Mouse (Mus musculus) ES-Bruce4 (cell line): ENCODE results near the gene Klk12. TPM values are rescaled to one million over a fixed set of nuclear protein-coding genes. Genes with fewer than 3 reads are reported as not detected.
A peak's percentile ranks its signal among the peaks of the same experiment; 100 is the strongest.

ENCODE experiments used
- H3K27ac ChIP-seq: 2 replicates; pipeline ENCODE4 v1.5.1; 2012; ENCODE audit warnings: low read length, inconsistent platforms; ENCODE audit not compliant: insufficient read depth
- H3K27me3 ChIP-seq: 2 replicates; pipeline ENCODE4 v1.6.1; 2012; ENCODE audit warnings: mild to moderate bottlenecking, low read length, inconsistent platforms; ENCODE audit not compliant: control insufficient read depth, poor library complexity, insufficient read depth, severe bottlenecking
- H3K36me3 ChIP-seq: 2 replicates; pipeline ENCODE4 v1.6.1; 2012; ENCODE audit warnings: inconsistent platforms, mild to moderate bottlenecking, low read length, moderate library complexity; ENCODE audit not compliant: control insufficient read depth, poor library complexity, insufficient read depth, severe bottlenecking
- H3K4me1 ChIP-seq: one replicate; pipeline ENCODE4 v1.8.1; 2011; ENCODE audit warnings: low read length; ENCODE audit not compliant: control insufficient read depth, insufficient read depth
- H3K4me3 ChIP-seq: 2 replicates; pipeline ENCODE4 v1.5.1; 2011; ENCODE audit warnings: low read depth, mild to moderate bottlenecking, low read length
- H3K9ac ChIP-seq: 2 replicates; pipeline ENCODE4 v1.6.1; 2012; ENCODE audit warnings: low read depth, mild to moderate bottlenecking, inconsistent platforms; ENCODE audit not compliant: poor library complexity, severe bottlenecking
- H3K9me3 ChIP-seq: replicated peaks from 2 replicates; pipeline ENCODE4 v1.6.1; 2012; ENCODE audit warnings: mild to moderate bottlenecking, low read length, inconsistent platforms; ENCODE audit not compliant: control insufficient read depth, poor library complexity, insufficient read depth, severe bottlenecking
- CTCF ChIP-seq: IDR thresholded peaks from one replicate; pipeline ENCODE4 v1.8.1; 2011; ENCODE audit warnings: low read depth, low read length
- EP300 ChIP-seq: IDR thresholded peaks from 2 replicates; pipeline ENCODE4 v1.6.1; 2011; ENCODE audit warnings: low read depth, low read length; ENCODE audit not compliant: insufficient read depth
- POLR2A ChIP-seq: IDR thresholded peaks from one replicate; pipeline ENCODE4 v1.8.1; 2011; ENCODE audit warnings: low read length; ENCODE audit not compliant: insufficient read depth
- polyA plus RNA-seq: library from polyadenylated mRNA; stranded (reverse); fragments of >200 nt; gene quantifications from 2 replicates; pipeline ENCODE4 v1.2.4, GENCODE M21; 2011; ENCODE audit warnings: low read depth; ENCODE audit not compliant: missing spikeins, insufficient read depth, insufficient read length

Klk12 gene
- polyA plus RNA-seq, 1 experiment, result not detected

DNA sequence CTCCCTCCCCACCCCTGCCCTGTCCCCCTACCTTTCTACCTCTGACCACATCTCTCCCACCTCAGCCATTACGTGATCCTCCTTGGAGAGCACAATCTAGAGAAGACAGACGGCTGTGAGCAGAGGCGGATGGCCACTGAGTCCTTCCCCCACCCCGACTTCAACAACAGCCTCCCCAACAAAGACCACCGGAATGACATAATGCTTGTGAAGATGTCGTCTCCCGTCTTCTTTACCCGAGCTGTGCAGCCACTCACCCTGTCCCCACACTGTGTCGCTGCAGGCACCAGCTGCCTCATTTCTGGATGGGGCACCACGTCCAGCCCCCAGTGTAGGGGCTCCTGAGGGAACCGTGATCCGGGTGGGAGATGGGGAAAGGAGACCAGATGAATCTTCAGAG is 8.7 kb downstream of the Klk12 start:
- no peak for TF ChIP-seq POLR2A
- TF ChIP-seq EP300, result no peak
- TF ChIP-seq CTCF, result no peak
- Histone ChIP-seq H3K36me3 (no peaks in the 10 kb centered on the region), H3K4me3 (no peak overlapping the region), H3K9me3 (no peaks in the 10 kb centered on the region), H3K4me1 (peaks cover 12% of the 10 kb centered on the region), H3K27ac (no peak overlapping the region), H3K27me3 (no peaks in the 10 kb centered on the region), H3K9ac (no peak overlapping the region)

DNA sequence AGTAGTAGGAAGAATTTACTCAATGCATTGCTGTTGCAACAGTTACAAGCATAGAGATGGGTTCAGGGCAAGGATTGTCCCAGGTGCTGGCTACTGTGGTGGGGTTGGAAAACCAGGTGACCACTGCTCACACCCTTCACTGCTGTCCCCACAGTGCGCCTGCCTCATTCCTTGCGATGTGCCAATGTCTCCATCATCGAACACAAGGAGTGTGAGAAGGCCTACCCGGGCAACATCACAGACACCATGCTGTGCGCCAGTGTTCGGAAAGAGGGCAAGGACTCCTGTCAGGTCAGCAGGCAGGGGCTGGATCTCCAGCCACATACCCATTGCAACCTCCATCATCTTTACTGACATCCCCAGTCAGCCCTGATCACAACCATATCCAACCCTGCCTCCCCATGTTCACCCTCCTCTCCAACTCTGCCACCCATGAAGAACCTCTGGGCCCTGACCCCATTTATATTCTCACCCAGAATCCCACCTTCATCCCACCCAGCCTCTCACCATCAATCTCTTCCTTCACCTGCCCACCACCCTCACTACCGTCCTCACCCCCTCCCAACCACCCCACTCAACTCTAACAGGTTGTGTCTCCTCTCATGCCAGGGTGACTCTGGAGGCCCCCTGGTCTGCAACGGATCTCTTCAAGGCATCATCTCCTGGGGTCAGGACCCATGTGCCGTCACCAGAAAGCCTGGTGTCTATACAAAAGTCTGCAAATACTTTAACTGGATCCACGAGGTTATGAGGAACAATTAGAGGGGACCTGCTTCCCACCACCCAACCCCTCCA is 9.7 kb downstream of the Klk12 start:
- no peak overlapping the region for H3K4me3 ChIP-seq
- H3K9me3 ChIP-seq, result no peaks in the 10 kb centered on the region
- H3K27ac ChIP-seq, result no peak overlapping the region
- no peaks in the 10 kb centered on the region for H3K27me3 ChIP-seq
- no peaks in the 10 kb centered on the region for H3K36me3 ChIP-seq
- H3K9ac ChIP-seq, result no peak overlapping the region
- H3K4me1 ChIP-seq, result peaks cover 12% of the 10 kb centered on the region
- TF ChIP-seq POLR2A, result no peak

DNA sequence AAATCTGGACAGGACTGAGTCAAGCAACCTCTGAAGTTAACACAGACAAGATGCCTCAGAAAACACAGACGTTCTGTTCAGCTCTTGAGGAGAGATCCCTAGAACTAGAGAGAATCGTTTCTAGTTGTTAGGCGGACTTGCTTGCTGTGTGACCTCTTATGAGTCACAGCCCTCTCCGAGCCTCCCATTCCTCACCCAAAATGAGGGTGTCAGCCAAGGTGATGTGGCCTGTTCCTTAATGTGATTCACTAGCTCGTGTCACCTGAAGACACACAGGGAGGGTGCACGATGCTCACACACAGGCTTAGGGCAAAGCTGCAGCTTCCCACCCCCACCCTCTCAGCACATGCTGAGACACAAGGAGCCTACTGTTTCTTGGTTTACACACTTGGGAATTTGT is 11.5 kb downstream of the Klk12 start:
- Histone ChIP-seq H3K9ac (no peak overlapping the region), H3K9me3 (no peaks in the 10 kb centered on the region), H3K27ac (no peak overlapping the region), H3K4me1 (peaks cover 12% of the 10 kb centered on the region), H3K4me3 (no peak overlapping the region), H3K36me3 (no peaks in the 10 kb centered on the region), H3K27me3 (no peaks in the 10 kb centered on the region)
- TF ChIP-seq EP300 (no peak), POLR2A (no peak), CTCF (no peak)

DNA sequence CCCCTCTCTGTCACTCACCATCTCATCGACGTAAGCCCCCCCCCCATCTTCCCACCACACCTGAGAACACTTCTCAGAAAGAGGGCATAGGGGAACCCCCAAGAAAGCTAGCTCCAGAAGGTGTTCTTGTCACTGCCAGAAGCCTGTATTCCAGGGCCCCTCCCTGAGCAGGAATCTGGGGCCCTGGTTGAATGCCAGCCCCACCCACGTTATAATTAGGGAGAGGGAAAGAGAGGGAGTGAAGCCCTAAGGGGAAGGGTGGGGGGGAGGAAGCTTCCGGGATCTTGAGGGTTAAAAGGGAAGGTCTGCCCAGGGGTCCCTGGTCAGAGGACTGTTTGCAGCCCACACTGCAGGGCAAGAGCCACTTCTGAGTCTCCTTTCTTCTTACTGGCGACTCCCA is 12.0 kb downstream of the Klk12 start, which contains the start of gene Klk10:
Klk10 (plus strand) TSS at position 290 of the 400 bp plus-strand sequence.
- Histone ChIP-seq H3K27me3 (no peaks in the 10 kb centered on the region), H3K9ac (no peak within 1 kb of the TSS), H3K36me3 (no peaks in the 10 kb centered on the region), H3K27ac (no peak within 1 kb of the TSS), H3K9me3 (no peaks in the 10 kb centered on the region), H3K4me3 (no peak within 1 kb of the TSS), H3K4me1 (peaks cover 10% of the 10 kb centered on the region)
- TF ChIP-seq EP300, result no peak
- TF ChIP-seq CTCF, result no peak
- no peak for TF ChIP-seq POLR2A

DNA sequence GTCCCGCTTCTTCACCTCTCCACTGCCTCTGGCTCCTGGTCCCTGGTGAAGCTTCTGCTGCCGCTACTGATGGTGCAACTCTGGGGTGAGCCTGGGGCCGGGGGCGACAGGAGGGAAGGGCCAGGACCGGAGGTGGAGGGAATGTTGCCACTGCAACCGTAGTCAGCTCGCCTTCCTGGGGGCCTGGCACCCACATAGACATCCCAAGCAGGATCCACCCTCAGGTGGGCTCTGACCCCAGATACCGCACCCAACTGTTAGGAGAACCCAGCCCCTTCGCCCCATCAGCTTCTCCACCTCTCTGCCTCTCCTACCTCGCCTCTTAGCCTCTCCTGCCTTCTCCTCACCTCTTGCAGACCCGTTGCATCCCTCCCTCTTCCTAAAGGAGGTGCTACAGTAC is 12.8 kb downstream of the Klk12 start:
- H3K4me3 ChIP-seq, result no peak overlapping the region
- TF ChIP-seq POLR2A (no peak), EP300 (no peak), CTCF (no peak)
- peaks cover 9% of the 10 kb centered on the region for H3K4me1 ChIP-seq
- H3K36me3 ChIP-seq, result no peaks in the 10 kb centered on the region
- H3K27ac ChIP-seq, result no peak overlapping the region
- no peaks in the 10 kb centered on the region for H3K27me3 ChIP-seq
- H3K9ac ChIP-seq, result no peak overlapping the region
- H3K9me3 ChIP-seq, result no peaks in the 10 kb centered on the region

DNA sequence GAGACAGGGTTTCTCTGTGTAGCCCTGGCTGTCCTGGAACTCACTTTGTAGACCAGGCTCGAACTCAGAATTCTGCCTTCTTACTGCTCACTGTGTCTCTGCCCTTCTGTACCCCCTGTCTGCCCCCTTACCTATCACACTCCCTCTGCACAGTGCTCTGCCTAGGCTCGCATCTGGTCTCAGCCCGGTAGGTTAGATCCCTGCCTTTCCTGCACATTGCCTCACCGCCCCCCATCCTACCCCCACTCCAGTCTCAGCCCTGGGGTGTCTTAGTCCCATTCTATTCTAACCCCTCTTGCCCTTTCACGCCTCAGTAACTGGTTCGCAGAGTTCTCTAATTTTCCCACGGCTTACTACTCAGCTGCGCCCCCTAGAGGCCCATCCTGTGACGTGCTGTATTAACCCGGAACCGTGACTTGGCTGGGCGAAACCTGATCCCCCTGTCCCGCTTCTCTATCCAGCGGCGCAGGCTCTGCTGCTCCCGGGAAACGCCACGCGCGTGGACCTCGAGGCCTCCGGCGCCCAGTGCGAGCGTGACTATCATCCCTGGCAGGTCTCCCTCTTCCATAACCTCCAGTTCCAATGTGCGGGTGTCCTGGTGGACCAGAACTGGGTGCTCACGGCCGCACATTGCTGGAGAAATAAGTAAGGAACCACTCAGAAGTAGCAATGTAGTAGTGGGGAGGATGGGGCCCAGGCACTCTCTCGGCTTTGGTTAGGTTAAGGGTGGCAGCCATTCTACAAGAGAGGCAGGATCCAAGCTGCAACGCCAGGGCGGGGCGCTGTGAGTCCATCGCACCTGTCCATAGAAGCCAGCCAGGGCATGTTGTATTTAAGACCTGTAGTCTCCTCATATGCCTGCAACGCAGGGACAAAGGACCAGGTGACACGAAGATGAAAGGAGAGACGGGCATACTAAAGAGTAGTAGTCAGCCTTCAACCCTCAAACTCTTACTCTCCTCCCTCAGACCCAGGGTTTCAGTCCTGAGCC is 13.9 kb downstream of the Klk12 start:
- peaks cover 9% of the 10 kb centered on the region for H3K4me1 ChIP-seq
- H3K27me3 ChIP-seq, result no peaks in the 10 kb centered on the region
- no peak for TF ChIP-seq EP300
- peak; percentile 87 for TF ChIP-seq CTCF
- no peak for TF ChIP-seq POLR2A
- no peak overlapping the region for H3K27ac ChIP-seq
- H3K9me3 ChIP-seq, result no peaks in the 10 kb centered on the region
- peak overlapping the region; percentile 22 for H3K9ac ChIP-seq
- H3K4me3 ChIP-seq, result peak overlapping the region; percentile 36
- H3K36me3 ChIP-seq, result no peaks in the 10 kb centered on the region
